Mouse (Mus musculus) heart, adult 18-20 months (tissue): ENCODE data around the gene H2al1a. TPM values are rescaled to one million over a fixed set of nuclear protein-coding genes. Genes with fewer than 3 reads are reported as not detected.
A peak's percentile ranks its signal among the peaks of the same experiment; 100 is the strongest.

ENCODE experiments used
- DNase-seq, 2 experiments: peaks; one replicate each; pipeline ENCODE4 v3.0.0; 2021 to 2022; ENCODE audit warnings: mixed read lengths in 1 of 2
- total RNA-seq, 2 experiments: library from RNA; stranded (reverse); gene quantifications; 2 replicates each; pipeline ENCODE4 v1.2.3; 2021

H2al1a gene
- total RNA-seq, 2 experiments from 2014 or later, result not detected

GRCm38 (mm10) chrX:11345762-11346161, 46.7 kb downstream of the H2al1a start:
- DNase-seq, result peak; percentile 22 to 26

DNA sequence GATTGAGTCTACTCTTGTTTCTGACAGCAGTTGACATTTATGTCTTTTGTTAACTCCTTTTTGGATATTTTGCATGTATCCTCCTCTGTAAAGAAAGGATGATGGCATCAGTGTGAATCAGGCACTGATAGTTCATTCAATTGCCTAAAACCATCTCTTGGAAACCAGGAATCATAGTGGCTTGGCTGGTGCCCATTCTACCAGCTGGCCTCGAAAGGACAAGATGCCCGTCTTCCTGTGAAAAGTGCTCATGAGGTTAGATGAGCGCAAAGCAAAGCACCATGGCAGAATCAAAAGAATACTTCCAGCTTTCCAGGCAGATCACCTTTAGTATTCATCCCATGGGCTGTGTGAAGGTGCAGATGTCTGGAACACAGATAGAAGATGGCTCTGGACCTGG, 47.7 kb downstream of the H2al1a start:
- no peak for DNase-seq

Other genes starting within 250 kb of the H2al1a start
- gene H2al1b, start 3.2 kb downstream of the H2al1a start, total RNA-seq, result not detected
- gene H2al1c, start 6.4 kb downstream of the H2al1a start, total RNA-seq, result not detected
- gene H2al1d, start 9.6 kb downstream of the H2al1a start, total RNA-seq, result not detected
- gene H2al1e, start 12.7 kb downstream of the H2al1a start, total RNA-seq, result not detected
- not detected for gene H2al1f, start 15.9 kb downstream of the H2al1a start, total RNA-seq
- not detected for gene H2al1g, start 19.0 kb downstream of the H2al1a start, total RNA-seq
- not detected for gene H2al1h, start 22.2 kb downstream of the H2al1a start, total RNA-seq
- gene H2al1i, start 25.4 kb downstream of the H2al1a start, total RNA-seq, result not detected
- gene H2al1j, start 28.6 kb downstream of the H2al1a start, total RNA-seq, result not detected